Mouse (Mus musculus) spleen, adult 12 weeks (tissue): ENCODE measurements around the gene Cacna1e.

Experiments
- DNase-seq: peaks from one replicate; pipeline ENCODE4 v3.0.0; 2022; ENCODE audit warnings: low spot score

Gene Cacna1e

DNA sequence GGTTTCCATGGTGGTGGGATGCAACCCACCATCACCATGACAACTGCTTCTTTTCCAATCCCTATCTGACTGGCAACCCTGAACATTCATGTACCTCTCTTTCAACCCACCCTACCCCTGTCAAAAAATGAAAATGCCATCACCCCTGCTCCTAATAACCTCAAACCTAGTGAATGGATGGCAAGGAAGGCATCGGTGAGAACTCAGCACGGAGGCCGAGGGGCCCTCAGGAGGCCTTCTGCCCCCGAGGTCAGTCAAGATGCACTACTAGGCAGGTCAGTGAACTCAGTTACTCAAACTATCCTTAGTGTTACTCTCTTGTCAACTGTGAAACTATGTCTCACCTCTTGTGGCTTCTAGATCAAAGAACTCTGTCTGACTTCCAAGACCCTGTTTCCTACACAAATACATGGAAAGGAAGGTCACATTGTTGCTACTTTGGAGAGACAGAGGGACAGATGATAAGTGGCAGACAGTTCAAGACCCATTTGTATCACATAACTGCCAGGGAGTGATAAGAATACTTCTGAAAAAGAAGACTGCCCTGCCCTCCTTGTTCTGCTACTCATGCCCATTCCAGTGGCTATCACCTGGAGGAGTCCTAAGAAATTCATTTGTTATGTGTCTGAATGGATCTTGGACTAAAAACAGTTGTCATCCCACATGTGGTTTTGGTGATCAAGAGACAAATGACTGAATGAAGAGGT, 176.6 kb downstream of the Cacna1e start:
- DNase-seq: no peak

DNA sequence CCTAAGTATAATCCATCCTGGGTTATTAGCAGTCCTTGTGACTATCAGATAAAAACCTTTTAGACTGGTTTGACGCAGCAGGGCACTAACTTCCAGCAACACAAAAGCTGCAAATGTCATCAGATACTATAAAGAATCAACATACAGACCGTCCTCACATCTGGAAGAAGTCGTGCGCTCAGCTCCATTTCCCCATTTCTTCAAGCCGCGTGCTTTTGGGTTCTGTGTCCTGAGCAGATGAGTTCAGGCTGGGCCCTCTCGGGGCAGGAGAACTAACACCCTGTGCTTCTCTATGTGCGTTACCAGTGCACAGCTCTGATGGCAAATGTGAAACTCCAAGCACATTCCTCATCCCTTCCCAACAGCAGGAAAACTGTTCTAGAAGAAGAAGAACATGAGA, 177.3 kb downstream of the Cacna1e start:
- DNase-seq: no peak

DNA sequence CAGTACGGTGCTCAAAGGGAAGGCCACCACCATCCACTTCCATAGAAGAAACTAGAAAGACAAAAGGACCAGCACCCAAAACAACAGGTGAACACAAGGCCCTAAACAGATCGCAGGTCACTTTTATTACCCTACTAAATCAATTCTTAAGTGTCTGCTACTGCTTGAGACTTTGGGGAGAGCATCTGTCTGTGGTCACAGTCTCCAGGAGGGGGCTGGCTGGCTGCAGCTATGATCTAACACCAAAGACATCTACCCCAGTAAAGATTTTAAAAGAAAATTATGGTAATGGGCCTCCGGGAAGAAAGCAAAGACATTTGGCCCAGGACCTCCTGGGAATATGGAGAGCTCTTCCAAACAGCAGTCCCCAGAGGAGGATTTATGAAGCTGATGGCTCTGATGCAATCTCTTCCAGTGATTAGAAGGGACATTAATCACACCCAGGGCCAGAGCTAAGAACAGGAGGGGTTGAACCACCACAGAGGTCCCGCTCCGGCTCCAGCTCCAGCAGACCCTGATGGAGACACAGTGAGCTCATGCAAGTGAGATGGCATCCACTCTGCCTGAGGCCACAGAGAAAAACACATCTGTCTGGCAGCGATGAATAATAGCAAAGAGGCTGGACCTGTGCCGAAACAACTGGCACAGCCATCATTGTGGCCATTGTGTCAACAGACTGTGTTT, 178.3 kb downstream of the Cacna1e start:
- no peak for DNase-seq

DNA sequence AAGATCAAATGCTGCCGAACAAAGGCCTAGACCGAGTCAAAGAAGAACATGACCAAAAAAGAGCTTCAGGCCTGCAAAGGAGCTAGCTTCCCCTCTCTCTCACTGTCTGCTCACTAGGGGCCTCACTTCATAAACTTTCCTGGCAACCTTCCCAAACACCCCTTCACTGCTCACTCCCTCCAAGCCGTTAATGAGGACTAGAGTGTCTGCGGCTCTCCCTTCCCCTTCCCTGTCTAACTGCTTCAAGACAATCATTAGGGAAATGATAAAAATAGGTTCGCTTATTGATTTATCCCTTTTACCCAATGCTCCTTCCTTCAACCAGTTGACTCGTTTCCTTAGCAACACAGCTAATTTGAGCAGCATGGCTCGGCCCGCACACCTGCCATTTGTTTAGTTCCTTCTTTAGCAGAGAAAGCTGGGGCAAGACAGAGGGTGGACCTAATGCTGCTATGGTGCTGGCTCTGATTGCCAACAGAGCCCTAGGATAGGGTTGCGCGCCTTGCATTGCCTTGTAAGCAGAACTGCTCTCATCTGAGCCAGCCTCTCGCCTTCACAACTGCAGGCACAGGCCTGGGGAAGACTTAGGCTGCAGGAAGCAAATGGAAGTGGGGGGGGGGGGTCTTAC, 179.6 kb downstream of the Cacna1e start:
- DNase-seq: no peak

DNA sequence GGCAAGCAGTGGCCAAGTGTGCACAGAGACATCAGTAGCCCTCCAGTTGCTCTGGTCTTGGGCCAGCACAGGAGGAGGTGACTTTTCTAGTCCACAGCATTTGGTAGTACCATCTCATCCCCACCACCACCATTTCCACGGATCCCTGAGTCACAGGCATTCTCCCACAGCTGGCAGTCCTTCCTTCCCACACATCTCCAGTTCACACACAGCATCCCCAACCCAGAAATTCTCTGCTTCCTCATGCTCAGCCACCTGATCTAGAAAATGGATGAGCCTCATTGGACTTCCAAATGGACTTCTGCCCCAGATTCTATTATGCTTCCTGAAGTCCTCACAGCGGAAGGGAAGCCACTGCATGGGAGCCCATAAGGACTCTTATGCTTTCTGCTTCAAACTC, 181.7 kb downstream of the Cacna1e start:
- DNase-seq: no peak

DNA sequence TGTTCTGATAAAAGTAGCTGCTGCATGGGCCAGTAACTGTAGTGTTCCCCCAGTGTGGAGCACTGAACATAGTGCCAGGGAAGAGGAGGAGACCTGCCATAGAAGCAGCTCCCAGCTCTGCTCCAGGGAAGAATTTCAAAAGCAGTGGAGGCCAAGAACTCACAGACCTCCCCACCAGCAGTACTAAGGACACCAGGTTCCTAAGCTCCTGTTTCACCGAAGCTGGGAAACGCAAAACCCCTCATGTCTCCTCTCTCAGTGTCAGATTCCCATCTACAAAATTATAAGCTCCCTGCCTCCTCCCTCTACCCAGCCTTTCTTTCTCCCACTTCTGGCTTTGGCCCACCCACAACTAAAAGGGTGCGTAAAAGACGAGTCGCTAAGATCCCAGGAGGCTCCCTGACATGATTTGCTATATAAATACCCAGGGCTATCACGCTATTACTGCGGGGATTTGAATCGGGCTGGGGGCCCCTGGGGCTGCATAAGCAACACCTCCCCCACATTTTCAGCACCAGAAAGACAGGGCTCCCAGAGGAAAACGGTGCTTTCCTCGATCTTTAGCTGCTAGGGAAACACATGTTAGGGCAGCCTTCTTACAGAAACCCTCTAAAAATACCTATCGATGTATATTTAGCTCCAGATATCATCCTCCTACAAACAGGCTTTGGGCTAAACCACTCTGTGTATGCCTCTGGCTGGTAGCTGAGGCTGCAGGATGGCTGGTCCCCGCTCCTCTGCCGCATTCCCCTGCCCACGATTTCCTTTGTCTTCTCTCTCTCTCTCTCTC, 195.2 kb downstream of the Cacna1e start:
- DNase-seq: no peak

DNA sequence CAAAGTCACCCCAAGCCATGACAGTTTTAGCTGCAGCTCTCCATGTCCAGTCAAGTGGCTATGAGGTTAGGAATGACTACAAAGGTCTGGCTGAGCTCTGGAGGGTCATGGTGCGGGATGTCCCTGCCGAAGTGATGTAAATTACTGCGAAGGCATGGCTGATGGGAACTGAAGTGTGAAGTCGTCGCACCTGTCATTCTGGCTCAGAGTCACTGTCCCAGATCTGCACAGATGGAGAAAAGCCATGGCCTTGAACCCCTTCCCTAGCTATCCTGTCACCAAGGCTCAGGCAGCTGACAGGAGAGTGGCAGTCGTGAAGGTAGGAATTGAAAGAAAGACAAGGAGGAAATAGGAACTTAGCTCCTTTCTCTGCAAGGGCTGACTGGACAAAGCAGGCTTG, 197.4 kb downstream of the Cacna1e start:
- DNase-seq: no peak

DNA sequence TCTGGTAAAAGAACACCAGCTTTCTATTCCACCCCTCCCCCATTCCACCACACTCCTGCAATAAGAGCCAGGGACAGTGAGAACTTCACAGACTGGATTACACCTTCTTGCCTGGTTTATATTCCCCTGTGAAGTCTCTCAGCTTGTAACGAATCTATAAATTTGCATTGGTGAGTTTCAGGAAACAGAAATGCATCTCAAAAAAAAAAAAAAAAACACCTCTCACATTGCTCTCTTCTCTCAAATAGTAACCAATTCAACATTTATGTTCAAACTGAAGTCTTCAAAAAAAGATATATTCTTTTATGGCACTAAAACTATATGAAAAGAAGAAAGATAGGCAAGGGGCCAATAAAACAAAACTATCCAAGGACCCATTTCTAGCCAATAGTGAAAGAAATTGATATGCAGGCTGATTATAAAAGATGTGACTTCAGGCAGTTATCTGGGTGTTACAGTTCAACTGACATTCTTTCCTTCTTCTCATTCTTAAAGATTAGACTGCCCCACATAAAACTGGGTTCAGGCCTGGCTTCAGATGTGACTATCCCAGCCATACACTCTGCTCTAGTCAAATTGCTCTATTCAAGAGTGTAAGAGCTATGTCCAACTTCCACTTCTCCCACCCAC, 200.7 kb downstream of the Cacna1e start:
- no peak for DNase-seq

DNA sequence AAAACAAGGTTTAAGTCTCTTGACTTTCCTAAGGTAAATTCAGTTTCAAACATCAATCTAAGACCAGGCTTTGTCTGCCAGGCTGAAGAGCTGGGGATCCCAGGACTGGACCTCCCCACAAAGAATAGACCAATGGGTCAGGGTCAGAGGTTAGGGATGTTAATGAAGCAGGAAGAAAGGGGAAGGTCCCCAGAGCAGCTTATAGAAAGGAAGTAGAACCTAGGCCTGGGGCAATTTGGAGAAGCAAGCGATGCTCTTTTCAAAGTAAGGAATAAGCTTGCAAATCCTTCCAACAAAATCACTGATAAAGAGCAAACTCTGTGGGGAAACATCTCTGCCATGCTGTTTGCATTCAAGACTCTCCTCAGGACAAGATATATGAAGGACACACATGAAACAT, 205.3 kb downstream of the Cacna1e start:
- no peak for DNase-seq

DNA sequence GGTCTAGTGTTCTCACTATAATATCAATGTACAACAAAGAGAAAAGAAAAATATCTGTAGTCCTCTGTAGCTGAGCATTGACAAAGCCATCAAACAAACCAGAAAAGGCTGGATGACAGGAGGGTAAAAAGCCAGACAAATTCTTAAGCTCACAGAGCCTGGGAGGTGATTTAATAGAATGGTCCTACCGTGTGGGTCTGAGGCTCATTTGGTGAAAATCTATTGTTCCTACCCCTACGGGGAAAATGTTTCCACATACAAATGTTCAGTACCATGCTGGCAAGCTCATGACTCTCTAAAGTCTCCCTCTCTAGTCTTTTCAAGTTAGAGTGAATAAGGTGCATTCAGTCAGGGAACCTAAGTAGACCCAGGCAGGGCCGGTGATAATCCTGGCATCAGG, 206.2 kb downstream of the Cacna1e start:
- no peak for DNase-seq

DNA sequence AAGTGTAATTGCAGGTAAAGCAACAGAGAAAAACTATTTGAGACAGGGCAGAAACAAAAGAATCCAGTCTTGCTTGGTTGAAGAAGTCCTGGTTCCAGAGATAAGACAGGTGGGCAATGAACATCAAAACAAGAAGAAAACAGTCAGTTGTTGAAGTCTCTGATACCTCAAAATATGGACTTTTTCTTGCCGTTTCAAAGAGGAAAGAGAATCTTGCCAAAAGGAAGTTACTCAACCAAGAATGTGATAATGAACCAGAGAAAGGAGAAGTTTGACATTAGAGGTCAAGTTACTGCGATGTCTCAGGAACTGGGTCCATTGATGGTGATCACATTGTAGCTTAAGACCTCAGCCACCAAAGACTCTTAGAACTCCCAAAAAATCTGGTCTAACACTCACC, 206.6 kb downstream of the Cacna1e start:
- no peak for DNase-seq

DNA sequence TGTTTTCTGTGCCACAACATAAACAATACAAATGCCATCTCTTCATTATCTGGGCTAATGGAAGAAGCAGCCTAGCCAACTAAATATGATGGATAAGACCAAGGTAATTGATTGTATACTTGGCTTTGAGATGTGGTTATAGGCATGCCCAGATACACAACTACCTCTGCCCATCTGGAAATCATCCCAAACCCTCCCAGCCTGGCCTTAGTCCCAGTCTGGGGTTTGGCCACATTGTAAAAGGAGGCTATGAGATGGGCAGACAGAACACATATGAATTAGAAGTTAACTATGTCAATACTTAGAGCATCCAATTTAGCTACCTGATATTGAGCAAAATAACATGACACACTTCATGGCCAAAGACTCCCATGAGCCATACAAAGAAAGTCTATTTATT, 220.6 kb downstream of the Cacna1e start:
- DNase-seq: no peak

DNA sequence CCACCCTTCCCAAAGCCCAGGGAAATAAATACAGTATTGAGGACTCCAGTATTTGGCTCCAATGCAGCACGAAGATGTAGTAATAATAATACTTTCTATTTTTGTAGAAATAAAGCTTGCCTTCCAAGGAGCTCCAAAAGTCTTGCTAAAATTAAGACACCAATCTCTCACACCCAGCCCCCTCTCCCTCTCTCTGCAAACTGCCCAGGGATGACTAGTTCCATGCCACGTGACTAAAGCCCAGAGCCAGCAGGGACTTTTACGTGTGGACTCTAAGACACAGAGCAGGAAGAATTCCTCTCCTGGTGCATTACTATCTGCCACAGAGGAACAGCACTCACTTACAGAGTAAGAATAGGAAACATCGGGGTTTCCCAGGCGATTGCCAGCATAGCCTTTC, 222.3 kb downstream of the Cacna1e start:
- no peak for DNase-seq

DNA sequence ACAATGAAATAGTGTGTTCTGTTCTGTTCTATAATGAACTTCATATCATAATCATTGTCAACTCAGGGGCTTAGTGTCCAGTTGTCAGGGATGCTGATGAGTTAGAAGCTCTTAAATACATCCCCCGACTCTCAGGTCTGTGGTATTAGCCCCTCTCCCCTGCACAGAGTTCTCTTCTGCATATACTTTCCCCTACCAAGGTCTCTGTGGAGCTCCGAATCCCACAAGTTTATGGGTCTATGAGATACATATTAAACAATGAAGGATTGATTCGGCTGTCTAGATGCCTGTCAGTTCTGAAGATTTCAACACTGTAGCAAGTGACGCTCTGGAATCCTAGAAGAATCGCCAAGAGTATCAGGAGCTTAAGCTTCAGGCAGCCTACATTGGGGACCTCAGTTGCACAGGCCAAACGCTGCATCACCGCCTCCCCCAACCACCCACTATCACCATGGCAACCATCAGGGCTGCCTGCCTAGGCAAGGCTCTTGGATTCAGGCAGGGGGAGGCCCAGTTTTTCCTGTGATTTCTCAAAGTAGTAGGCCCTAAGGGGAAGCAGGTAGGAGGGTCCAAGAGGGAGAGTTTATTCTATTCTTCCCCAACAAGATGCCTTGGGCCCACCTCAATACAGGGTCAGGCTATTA, 223.0 kb downstream of the Cacna1e start:
- DNase-seq: no peak

DNA sequence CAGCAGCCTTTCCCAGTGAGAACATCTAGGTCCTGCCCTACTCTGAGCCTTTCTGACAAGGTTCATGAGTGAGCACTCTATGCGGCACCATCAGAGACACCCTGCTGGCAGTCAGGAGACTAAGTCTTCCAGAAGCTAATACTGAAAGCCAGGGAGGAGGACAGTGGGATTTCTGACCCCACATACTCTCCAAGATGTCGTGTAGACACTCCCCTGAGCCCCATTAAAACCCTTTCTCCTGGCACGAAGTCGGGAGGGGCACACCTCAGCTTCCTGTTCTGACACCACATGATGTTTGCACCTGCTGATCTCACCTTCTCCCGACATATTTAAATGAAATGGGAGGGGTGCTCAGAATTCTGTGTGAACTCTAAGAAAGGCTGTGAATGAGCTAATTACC, 226.9 kb downstream of the Cacna1e start:
- no peak for DNase-seq

DNA sequence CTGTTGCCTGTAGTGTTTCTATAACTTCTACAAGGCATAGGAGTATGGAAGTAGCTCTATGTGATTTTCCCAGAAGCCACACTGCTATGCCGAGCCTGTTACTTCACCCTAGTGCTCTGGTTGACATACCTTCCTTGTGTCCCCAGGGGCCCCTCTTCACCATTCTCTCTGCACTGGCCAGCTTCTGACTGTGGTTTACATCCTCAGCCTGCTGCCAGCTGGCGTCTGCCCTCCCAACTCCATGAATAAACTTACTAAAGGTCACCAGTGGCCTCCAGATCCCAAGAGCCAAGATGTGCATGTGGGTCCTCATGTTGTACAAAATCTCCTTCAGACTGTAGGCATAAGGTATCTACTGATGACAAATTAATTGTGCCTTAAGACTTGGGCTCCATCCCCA, 230.3 kb downstream of the Cacna1e start:
- no peak for DNase-seq

DNA sequence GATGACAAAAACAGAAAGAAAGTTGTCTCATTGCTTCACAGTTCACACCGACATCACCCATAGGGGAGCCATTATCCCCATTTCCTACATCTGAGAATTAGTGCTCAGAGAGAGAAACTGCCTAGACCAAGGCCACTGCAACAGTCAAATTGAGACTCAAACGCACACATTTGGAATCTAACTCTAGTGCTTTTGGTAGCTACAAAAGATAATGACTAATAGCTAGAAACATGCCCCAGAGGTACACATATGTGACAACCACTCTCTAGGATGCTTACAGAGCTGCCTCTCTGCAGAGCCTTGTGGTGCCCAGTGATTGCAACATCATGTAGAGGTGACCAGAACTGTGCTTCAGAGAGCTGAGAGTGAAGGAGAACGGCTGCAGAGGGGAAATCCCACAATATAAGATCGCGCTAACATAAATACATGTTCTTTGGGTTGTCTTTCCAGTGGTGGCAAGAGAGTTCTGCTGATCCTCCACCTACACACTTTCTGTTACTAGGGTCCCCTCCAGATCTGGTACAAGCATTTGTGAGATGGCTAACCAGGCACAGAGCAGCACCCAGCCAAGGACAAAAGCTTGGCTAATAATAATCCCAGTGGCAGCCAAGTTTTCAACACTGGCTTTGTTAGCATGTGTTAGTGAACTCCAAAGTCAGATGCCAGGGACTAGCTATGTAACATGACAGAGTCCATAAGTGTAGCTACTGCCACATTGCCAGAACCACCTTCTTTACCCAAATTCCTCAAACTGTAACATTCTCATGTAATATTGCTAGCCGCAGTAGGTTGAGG, 237.9 kb downstream of the Cacna1e start:
- DNase-seq: no peak

DNA sequence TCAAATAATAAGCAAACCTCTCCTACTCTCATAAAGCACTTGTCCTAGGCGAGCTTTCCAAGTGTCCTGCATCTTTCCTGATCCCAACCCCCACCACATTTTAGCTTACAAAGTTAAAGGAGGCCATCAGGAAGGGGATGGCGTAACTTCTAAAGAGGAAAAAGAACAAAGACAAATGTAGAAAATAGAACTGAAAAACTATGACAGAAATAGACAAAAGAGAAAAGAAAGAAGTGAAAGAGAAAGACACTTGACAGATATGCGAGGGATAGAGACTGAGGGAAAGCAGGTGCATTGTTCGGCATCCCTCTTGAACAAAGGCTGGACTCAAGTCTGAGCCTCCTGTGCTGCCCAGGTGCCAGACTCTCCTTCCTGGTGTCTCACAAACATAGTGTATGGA, 246.5 kb downstream of the Cacna1e start:
- DNase-seq: no peak

DNA sequence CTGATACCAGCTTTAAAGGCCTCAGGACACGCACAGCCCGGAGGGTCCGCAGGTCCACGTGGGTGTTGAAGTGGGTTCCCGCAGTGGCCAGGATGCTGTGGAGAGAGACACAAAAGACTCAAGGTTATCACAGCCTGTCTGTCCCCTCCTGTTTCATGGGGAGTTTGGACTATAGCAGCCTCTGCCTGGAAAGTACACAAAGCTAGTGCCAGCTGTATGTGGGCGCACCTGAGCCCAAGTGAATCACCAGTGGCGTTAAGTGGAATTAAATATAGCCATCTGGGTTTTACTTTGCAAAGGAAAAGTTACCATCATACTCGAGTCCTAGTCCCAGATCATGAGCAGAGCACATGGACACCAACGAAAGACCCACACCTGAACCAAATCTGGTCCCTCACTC, 248.5 kb downstream of the Cacna1e start:
- no peak for DNase-seq

DNA sequence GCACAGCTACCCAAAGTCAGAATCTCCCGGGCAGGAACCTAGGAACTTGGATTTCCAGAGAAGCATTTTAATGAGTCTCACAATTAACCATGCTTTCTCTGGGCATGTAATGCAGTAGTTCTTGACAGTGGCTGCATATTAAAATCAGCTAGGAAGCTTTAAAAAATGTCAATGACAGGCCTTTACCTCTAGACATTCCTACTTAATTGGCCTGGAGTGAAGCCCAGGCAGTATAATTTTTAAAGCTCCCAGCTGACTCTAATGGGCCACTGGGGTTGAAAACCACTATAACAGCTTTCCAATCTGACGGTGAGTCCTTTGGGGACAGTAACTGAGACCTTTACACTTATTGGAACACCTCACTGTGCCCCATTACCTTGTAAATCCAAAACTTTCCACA, 251.4 kb downstream of the Cacna1e start:
- DNase-seq: no peak
